Mouse (Mus musculus): ENCODE data around the gene Cd80.
A peak's percentile ranks its signal among the peaks of the same experiment; 100 is the strongest.
"Not testable (repeated sequence)": the region's sequence is repeated elsewhere in the genome, so short reads cannot be mapped to it uniquely, and the experiment has no call there.

The Cd80 gene

DNA sequence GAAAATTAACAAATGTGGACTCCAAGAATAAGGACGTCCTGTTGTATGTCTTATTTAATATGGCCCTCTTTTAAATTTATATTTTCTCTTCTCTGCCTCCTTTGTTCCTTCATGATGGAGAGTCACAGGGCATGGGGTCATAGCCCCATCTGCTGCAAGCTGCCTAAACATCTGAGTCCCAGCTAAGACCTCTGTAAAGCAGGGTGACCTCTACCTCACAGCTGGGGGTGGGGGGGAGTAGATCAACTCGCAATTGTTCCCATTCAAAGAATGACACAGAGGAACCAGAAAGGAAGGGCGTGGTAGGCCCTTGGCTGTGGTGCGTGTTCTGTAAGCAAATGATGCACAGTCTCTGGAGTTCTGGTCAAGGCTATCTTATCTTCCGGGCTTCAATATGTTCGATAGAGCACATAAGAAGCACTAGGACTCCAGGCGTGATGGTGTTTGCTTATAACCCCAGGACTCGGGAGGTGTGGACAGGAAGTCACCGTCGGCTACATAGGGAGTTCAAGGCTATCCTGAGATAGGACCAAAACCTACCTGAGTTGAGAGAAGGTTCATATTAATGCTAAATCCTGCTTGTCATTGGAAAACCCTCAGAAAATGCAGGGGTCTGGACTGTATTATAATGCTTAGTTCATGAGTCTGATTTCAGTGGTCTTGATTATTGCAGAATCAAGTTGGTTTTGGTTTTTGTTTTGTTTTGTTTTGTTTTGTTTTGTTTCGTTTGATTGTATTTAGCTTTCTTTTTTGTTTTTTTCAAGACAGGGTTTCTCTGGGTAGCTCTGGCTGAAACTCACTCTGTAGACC lies 16.5 kb downstream of the Cd80 start:
- no peak overlapping the region for H3K4me3 ChIP-seq (replicated peaks; ENCODE audit: low read length)
- H3K4me1 ChIP-seq (replicated peaks; ENCODE audit: low read depth, low read length): peaks cover 91% of the 10 kb centered on the region
- H3K27me3 ChIP-seq (ENCODE audit: insufficient read depth, low read length): no peaks in the 10 kb centered on the region
- H3K36me3 ChIP-seq (ENCODE audit: insufficient read depth, low read length): no peaks in the 10 kb centered on the region
- H3K9me3 ChIP-seq (ENCODE audit: low read length): no peaks in the 10 kb centered on the region
- TF ChIP-seq CTCF (conservative IDR thresholded peaks at IDR 0.05; ENCODE audit: low read length) (no peak), NANOG (IDR thresholded peaks at IDR 0.05; ENCODE audit: borderline replicate concordance, low read length) (peak; percentile 72)

DNA sequence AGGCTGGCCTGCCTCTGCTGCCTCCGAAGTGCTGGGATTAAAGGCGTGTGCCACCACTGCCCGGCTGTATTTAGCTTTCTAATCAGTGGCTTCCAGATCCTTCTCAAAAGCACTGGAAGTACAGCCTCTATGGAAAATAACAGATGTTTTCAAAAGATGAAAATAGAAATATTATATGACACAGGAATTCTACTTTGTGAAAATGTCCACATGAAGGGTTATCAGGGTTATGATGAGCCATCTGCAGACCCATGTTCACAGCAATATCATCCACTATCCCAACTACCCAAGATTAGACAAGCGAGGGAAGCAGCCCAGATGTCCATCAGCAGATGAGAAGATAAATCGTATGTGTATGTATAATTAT lies 17.1 kb downstream of the Cd80 start:
- TF ChIP-seq CTCF (conservative IDR thresholded peaks at IDR 0.05; ENCODE audit: low read length): no peak
- TF ChIP-seq NANOG (IDR thresholded peaks at IDR 0.05; ENCODE audit: borderline replicate concordance, low read length): no peak
- TF ChIP-seq POU5F1 (IDR thresholded peaks at IDR 0.05; ENCODE audit: borderline replicate concordance, low read length): no peak
- H3K36me3 ChIP-seq (ENCODE audit: insufficient read depth, low read length): no peaks in the 10 kb centered on the region
- no peaks in the 10 kb centered on the region for H3K27me3 ChIP-seq (ENCODE audit: insufficient read depth, low read length)
- H3K9me3 ChIP-seq (ENCODE audit: low read length): no peaks in the 10 kb centered on the region
- H3K4me3 ChIP-seq (replicated peaks; ENCODE audit: low read length): no peak overlapping the region
- H3K4me1 ChIP-seq (replicated peaks; ENCODE audit: low read depth, low read length): peaks cover 92% of the 10 kb centered on the region

DNA sequence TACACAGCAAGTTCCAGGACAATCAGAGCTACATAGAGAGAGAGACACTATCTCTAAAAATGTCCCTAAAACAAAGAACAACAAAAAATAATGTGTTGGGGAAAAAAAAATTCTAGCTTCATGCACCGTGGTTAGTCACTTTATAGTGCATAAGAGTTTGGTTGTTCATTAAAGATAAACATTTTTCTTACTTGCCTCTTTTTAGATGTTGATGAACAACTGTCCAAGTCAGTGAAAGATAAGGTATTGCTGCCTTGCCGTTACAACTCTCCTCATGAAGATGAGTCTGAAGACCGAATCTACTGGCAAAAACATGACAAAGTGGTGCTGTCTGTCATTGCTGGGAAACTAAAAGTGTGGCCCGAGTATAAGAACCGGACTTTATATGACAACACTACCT lies 18.3 kb downstream of the Cd80 start:
- peaks cover 82% of the 10 kb centered on the region for H3K4me1 ChIP-seq (replicated peaks; ENCODE audit: low read depth, low read length)
- H3K9me3 ChIP-seq (ENCODE audit: low read length): no peaks in the 10 kb centered on the region
- no peaks in the 10 kb centered on the region; the same call in 1 of the 2 replicates for H3K27me3 ChIP-seq (ENCODE audit: insufficient read depth, low read length)
- TF ChIP-seq NANOG (IDR thresholded peaks at IDR 0.05; ENCODE audit: borderline replicate concordance, low read length) (no peak), CTCF (conservative IDR thresholded peaks at IDR 0.05; ENCODE audit: low read length) (no peak), POU5F1 (IDR thresholded peaks at IDR 0.05; ENCODE audit: borderline replicate concordance, low read length) (no peak)
- H3K4me3 ChIP-seq (replicated peaks; ENCODE audit: low read length): no peak overlapping the region
- H3K36me3 ChIP-seq (ENCODE audit: insufficient read depth, low read length): no peaks in the 10 kb centered on the region; the same call in 1 of the 2 replicates

DNA sequence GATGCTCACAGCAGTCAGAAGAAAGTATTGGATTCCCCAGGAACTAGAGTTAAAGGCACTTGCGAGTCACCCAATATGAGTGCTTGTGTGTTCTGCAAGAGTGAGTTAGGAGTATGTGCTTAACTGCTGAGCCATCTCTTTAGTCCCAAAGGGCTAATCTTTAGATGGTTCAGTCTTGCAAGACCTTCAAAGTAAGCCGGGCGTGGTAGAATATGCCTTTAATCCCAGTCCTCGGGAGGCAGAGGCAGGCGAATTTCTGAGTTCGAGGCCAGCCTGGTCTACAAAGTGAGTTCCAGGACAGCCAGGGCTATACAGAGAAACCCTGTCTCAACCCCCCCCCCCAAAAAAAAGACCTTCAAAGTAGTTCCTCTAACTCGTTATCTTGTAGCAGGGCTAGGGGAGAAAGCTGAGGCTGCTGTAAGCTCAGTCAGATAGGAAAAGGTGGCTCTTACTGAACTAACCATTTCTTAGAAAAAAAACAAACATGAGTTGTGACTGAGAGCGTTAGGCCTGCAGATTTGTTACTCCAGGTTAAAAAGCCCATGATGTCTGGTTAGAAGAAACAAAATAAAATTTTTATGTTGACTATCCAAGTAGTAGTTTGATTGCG lies 19.4 kb downstream of the Cd80 start:
- no peaks in the 10 kb centered on the region; the same call in 1 of the 2 replicates for H3K27me3 ChIP-seq (ENCODE audit: insufficient read depth, low read length)
- TF ChIP-seq CTCF (conservative IDR thresholded peaks at IDR 0.05; ENCODE audit: low read length): no peak
- no peak for TF ChIP-seq NANOG (IDR thresholded peaks at IDR 0.05; ENCODE audit: borderline replicate concordance, low read length)
- TF ChIP-seq POU5F1 (IDR thresholded peaks at IDR 0.05; ENCODE audit: borderline replicate concordance, low read length): no peak
- peaks cover 72% of the 10 kb centered on the region for H3K4me1 ChIP-seq (replicated peaks; ENCODE audit: low read depth, low read length)
- H3K36me3 ChIP-seq (ENCODE audit: insufficient read depth, low read length): no peaks in the 10 kb centered on the region; the same call in 1 of the 2 replicates
- no peaks in the 10 kb centered on the region for H3K9me3 ChIP-seq (ENCODE audit: low read length)
- no peak overlapping the region for H3K4me3 ChIP-seq (replicated peaks; ENCODE audit: low read length)

DNA sequence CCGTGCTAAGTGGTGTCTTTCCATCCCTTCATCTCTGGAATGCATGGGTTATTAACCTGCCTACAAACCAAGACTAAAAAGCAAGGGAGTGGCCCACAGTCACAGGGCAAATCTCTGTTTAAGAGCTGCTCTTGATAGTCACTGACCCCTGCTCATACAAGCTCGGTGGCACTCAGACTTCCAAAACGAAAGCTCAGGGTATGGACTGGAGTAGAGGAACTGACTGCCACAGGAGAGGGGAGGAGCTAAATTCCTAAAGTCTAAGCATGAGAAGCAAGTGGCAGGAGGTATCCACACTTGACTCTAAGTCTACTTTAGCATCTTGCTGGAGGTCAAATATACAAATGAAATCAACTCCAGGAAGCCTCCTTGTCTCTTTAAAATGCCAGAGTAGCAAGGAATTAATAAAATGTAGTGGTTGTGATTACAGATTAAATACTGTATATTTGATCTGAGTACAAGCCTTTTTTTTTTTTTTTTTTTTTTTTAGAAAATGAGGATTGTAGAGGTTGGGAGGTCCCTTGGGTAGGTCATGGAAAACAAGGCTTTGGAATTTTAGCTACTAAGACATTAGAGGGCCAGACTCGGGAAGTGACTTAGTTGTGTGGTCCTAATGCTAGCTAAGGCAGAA lies 20.4 kb downstream of the Cd80 start:
- no peaks in the 10 kb centered on the region for H3K9me3 ChIP-seq (ENCODE audit: low read length)
- H3K27me3 ChIP-seq (ENCODE audit: insufficient read depth, low read length): no peaks in the 10 kb centered on the region; the same call in 1 of the 2 replicates
- TF ChIP-seq CTCF (conservative IDR thresholded peaks at IDR 0.05; ENCODE audit: low read length) (no peak), POU5F1 (IDR thresholded peaks at IDR 0.05; ENCODE audit: borderline replicate concordance, low read length) (no peak), NANOG (IDR thresholded peaks at IDR 0.05; ENCODE audit: borderline replicate concordance, low read length) (no peak)
- no peaks in the 10 kb centered on the region; the same call in 1 of the 2 replicates for H3K36me3 ChIP-seq (ENCODE audit: insufficient read depth, low read length)
- peaks cover 64% of the 10 kb centered on the region for H3K4me1 ChIP-seq (replicated peaks; ENCODE audit: low read depth, low read length)
- peak overlapping the region; percentile 69 for H3K4me3 ChIP-seq (replicated peaks; ENCODE audit: low read length)

DNA sequence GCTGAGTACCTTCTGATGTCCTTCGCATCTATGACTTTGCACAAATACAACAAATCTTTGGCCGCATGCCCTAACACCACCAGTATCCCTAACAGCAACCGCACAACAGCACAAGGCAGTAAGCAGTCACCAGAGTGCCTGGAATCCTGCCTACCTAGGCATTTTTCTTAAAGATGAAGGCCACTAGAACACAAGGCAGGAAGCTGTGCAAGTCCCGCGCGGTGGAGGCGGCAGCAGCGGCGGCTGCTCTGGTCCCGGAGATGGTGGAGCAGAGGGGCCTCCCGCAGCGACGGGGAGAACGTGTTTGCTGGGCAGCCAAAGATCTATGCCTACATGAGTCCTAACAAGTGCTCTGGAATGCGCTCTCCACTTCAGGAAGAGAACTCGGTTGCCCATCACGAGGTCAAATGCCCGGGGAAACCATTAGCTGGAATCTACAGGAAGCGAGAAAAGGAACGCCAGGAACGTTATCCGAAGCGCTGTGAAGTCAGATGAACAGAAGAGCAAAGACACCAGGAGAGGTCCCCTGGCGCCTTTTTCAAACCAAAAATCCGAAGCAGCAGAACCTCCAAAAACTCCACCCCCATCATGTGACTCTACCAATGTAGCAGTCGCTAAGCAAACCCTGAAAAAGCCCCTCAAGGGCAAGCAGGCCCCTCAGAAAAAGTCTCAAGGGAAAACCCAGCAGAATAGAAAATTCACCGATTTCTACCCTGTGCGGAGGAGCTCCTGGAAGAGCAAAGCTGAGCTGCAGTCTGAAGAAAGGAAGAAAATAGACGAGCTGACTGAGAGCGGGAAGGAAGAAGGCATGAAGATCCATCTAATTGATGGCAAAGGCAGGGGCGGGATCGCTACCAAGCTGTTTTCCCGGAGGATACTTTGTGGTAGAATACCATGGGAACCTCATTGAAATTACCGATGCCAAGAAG lies 21.2 kb downstream of the Cd80 start:
- Histone ChIP-seq H3K36me3 (ENCODE audit: insufficient read depth, low read length) (no peaks in the 10 kb centered on the region; the same call in 1 of the 2 replicates), H3K4me3 (replicated peaks; ENCODE audit: low read length) (peak overlapping the region; percentile 69), H3K27me3 (ENCODE audit: insufficient read depth, low read length) (peaks cover 2% of the 10 kb centered on the region; the same call in 1 of the 2 replicates), H3K4me1 (replicated peaks; ENCODE audit: low read depth, low read length) (peaks cover 59% of the 10 kb centered on the region), H3K9me3 (ENCODE audit: low read length) (no peaks in the 10 kb centered on the region)
- TF ChIP-seq POU5F1 (IDR thresholded peaks at IDR 0.05; ENCODE audit: borderline replicate concordance, low read length) (no peak), NANOG (IDR thresholded peaks at IDR 0.05; ENCODE audit: borderline replicate concordance, low read length) (no peak), CTCF (conservative IDR thresholded peaks at IDR 0.05; ENCODE audit: low read length) (no peak)

DNA sequence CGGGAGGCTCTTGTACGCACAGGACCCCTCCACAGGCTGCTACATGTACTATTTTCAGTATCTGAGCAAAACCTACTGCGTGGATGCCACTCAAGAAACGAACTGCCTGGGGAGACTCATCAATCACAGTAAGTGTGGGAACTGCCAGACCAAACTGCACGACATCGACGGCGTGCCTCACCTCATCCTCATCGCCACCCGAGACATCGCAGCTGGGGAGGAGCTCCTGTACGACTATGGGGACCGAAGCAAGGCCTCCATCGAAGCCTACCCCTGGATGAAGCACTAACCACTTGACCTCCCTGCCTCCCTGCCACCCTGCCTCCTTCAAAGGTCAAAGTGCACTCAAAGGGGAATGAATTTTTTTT lies 21.9 kb downstream of the Cd80 start:
- not testable (repeated sequence) for H3K36me3 ChIP-seq (ENCODE audit: insufficient read depth, low read length); H3K9me3 ChIP-seq (ENCODE audit: low read length); H3K27me3 ChIP-seq (ENCODE audit: insufficient read depth, low read length)
- Histone ChIP-seq H3K4me3 (replicated peaks; ENCODE audit: low read length) (peak overlapping the region; percentile 69), H3K4me1 (replicated peaks; ENCODE audit: low read depth, low read length) (peaks cover 52% of the 10 kb centered on the region)

DNA sequence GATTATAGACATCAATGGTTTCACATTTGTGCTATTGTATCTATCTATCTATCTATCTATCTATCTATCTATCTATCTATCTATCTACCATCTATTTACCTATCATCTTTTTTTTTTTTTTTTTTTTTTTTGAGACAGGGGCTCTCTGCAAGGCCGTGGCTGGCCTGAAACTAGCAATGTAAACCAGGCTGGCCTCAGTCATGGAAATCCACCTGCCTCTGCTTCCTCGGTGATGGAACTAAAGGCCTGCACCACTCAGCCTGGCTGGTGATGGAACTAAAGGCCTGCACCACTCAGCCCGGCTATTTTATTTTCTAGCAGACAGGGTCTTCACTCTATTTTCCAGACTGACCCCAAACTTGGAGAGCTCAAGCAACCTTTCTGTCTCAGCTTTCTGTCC lies 22.9 kb downstream of the Cd80 start:
- peaks cover 46% of the 10 kb centered on the region for H3K4me1 ChIP-seq (replicated peaks; ENCODE audit: low read depth, low read length)
- TF ChIP-seq NANOG (IDR thresholded peaks at IDR 0.05; ENCODE audit: borderline replicate concordance, low read length) (no peak), CTCF (conservative IDR thresholded peaks at IDR 0.05; ENCODE audit: low read length) (no peak), POU5F1 (IDR thresholded peaks at IDR 0.05; ENCODE audit: borderline replicate concordance, low read length) (no peak)
- peaks cover 15% of the 10 kb centered on the region for H3K27me3 ChIP-seq (ENCODE audit: insufficient read depth, low read length)
- no peak overlapping the region for H3K4me3 ChIP-seq (replicated peaks; ENCODE audit: low read length)
- H3K36me3 ChIP-seq (ENCODE audit: insufficient read depth, low read length): no peaks in the 10 kb centered on the region; the same call in 1 of the 2 replicates
- H3K9me3 ChIP-seq (ENCODE audit: low read length): no peaks in the 10 kb centered on the region

Data from E14TG2a.4 (cell line).